In genomic region chr6:113912753-113913152, GRCm38 (mm10) we compare ENCODE assay signal across 22 mouse cellular contexts.
"Had no signal": no experiment of that assay in that cellular context is flagged by ENCODE, and none has a peak within 500 bp of the region (broad histone marks: within the 10 kb centered on the region; RNA-seq: fewer than 3 reads in every experiment).

No protein-coding gene starts in this region.

- H3K9me3 ChIP-seq: lung, embryonic 15.5 days; midbrain, embryonic 10.5 days; midbrain, embryonic 12.5 days; neural tube, embryonic 13.5 days; neural tube, embryonic 15.5 days had no signal

- H3K4me2 ChIP-seq: lung, embryonic 15.5 days; midbrain, embryonic 12.5 days; neural tube, embryonic 13.5 days; neural tube, embryonic 15.5 days had no signal

- H3K27me3 ChIP-seq: lung, embryonic 15.5 days; midbrain, embryonic 12.5 days; neural tube, embryonic 13.5 days; neural tube, embryonic 15.5 days had no signal

- ATAC-seq: liver, postnatal 0 days; lung, postnatal 0 days; midbrain, embryonic 16.5 days had no signal

- H3K4me1 ChIP-seq: lung, embryonic 15.5 days; midbrain, embryonic 10.5 days; midbrain, embryonic 12.5 days; neural tube, embryonic 13.5 days; neural tube, embryonic 15.5 days had no signal

- H3K9ac ChIP-seq: liver, postnatal 0 days; lung, embryonic 15.5 days; midbrain, embryonic 12.5 days; neural tube, embryonic 13.5 days; neural tube, embryonic 15.5 days had no signal

- H3K4me3 ChIP-seq: lung, embryonic 15.5 days; midbrain, embryonic 10.5 days; midbrain, embryonic 12.5 days; myocyte; neural tube, embryonic 13.5 days; neural tube, embryonic 15.5 days had no signal

- H3K36me3 ChIP-seq: lung, embryonic 15.5 days; midbrain, embryonic 10.5 days; midbrain, embryonic 12.5 days; neural tube, embryonic 13.5 days; neural tube, embryonic 15.5 days had no signal

- DNase-seq: liver, postnatal 0 days; lung, adult 2 months; lung, postnatal 14 days; lung, postnatal 36 days; midbrain, embryonic 14.5 days; retina, postnatal 1 day; right cerebral cortex, adult 18-20 months; right cerebral cortex, postnatal 25 days; right cerebral cortex, postnatal 4 days; spleen, adult 18-20 months; thymus, adult 18-20 months; thymus, postnatal 14 days; thymus, postnatal 36 days had no signal

- H3K27ac ChIP-seq: lung, embryonic 15.5 days; macrophage; midbrain, embryonic 10.5 days; midbrain, embryonic 12.5 days; neural tube, embryonic 13.5 days; neural tube, embryonic 15.5 days had no signal
